Mouse (Mus musculus) liver, embryonic 14.5 days (tissue): ENCODE measurements around the gene Clic4.

Experiments used
- CTCF ChIP-seq: IDR thresholded peaks from 2 replicates; pipeline ENCODE4 v1.5.1; 2016; ENCODE audit warnings: antibody characterized with exemption, low read depth, control low read depth
- EP300 ChIP-seq: IDR thresholded peaks from 2 replicates; pipeline ENCODE4 v1.6.1; 2016; ENCODE audit warnings: antibody characterized with exemption, low read depth

- TF ChIP-seq EP300 (no peak), CTCF (no peak)
Measured at GRCm38 (mm10) chr4:135175406-135176120, 97.1 kb downstream of the Clic4 start.
